Mouse (Mus musculus): Measurements from ENCODE around the gene Fcho1. TPM values are rescaled to one million over a fixed set of nuclear protein-coding genes. Genes with fewer than 3 reads are reported as not detected.
"Not testable (repeated sequence)": the region's sequence is repeated elsewhere in the genome, so short reads cannot be mapped to it uniquely, and the experiment has no call there.

Gene Fcho1
- polyA plus RNA-seq (2015; fragmentation: Nextera tagmentation; extraction: Ambion mirVana) = 15.3 and 16.7 TPM in 2 replicates

DNA sequence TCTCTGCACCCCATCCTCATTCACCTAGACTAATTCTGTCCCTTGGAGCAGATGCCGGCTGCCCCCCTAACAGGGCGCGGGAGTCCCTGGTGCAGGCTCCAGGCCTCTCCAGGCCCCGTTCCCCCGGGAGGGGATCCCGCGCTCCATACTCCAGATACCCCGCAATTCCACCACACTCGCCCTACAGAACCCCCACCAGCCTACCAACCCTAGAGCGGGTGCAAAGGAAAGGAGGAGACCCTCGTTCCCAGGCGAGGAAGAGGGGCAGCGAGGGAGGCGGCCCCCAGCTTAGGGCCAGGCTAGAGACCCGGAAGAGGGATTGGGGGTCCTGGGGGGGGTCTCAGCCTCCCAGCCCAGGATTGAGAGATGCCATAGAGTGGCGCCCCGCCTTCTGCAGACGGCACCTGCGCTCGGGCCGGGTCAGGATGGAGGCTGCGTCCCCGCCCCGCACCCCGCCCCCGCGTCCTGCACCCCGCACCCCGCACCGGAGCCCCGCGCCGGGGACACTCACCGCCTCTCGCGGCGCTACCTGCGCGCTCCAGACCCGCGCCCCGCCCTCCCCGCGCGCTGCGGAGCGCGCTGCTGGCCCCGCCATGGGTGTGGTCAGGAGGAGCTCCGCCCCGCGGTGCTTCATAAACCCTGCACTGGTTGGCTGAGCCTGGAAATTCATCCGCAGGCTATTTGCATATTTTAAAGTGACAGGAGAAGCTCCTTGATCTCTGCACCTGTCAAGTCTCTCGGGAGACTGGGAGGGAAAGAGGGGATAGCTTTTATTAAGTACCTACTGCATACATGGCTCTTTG lies at the start of gene Fcho1:
Gene Fcho1 (minus strand): TSS at position 595 of the 803 bp plus-strand sequence.
- peak within 1 kb of the TSS; percentile 62 for H3K4me3 ChIP-seq (ENCODE audit: low read depth, low read length)
- peaks cover 12% of the 10 kb centered on the region; the same call in 1 of the 2 replicates for H3K36me3 ChIP-seq (replicated peaks; ENCODE audit: insufficient read depth, low read length)
- peak within 1 kb of the TSS; percentile 70 for H3K9ac ChIP-seq (replicated peaks)
- no peaks in the 10 kb centered on the region for H3K27me3 ChIP-seq (ENCODE audit: insufficient read depth, low read length)
- peak within 1 kb of the TSS; percentile 81 for H3K4me2 ChIP-seq (ENCODE audit: low read depth, low read length)
- ATAC-seq = peak; percentile 82
- DNase-seq = peak; percentile 92
- WGBS (ENCODE audit: insufficient replicate concordance) = under 1% methylated on average over 51 of the region's 54 CpGs
- no peak for TF ChIP-seq CTCF (IDR thresholded peaks at IDR 0.05; ENCODE audit: low read depth)
- no peak for TF ChIP-seq EP300 (IDR thresholded peaks at IDR 0.05; ENCODE audit: low read depth)
- H3K27ac ChIP-seq (ENCODE audit: low read depth) = peak within 1 kb of the TSS; percentile 82; the same call in 1 of the 2 replicates
- H3K9me3 ChIP-seq (ENCODE audit: low read length) = no peaks in the 10 kb centered on the region
- peaks cover 47% of the 10 kb centered on the region for H3K4me1 ChIP-seq (ENCODE audit: insufficient read depth)

DNA sequence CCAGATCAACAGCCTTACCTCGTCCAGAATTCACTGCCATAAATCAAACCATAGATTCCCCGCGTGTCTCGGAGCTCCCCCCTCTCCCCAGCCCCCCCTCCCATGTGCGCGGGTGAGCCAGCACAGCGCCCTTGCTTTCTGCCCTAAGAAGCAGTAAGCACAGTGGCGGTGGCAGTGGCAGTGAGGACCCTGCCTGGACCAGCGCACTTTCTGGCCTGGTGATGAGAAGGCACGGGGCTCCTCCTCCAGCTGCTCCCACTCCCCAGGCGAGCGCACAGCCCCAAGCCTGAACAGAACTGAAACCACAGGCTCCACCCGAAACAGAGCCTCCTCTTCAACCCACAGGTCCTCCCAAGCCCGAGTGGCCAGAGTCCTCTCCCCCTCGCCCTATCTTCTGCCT lies 45.8 kb upstream of the Fcho1 start:
- DNase-seq = no peak
- WGBS (ENCODE audit: insufficient replicate concordance) = 82% methylated on average over 15 of the region's 15 CpGs
- no peak overlapping the region for H3K4me2 ChIP-seq (ENCODE audit: low read depth, low read length)
- no peaks in the 10 kb centered on the region for H3K27me3 ChIP-seq (ENCODE audit: insufficient read depth, low read length)
- peaks cover 9% of the 10 kb centered on the region; the same call in 1 of the 2 replicates for H3K9me3 ChIP-seq (ENCODE audit: low read length)
- no peak overlapping the region for H3K4me3 ChIP-seq (ENCODE audit: low read depth, low read length)
- no peaks in the 10 kb centered on the region for H3K4me1 ChIP-seq (ENCODE audit: insufficient read depth)
- no peaks in the 10 kb centered on the region for H3K36me3 ChIP-seq (replicated peaks; ENCODE audit: insufficient read depth, low read length)
- H3K27ac ChIP-seq (ENCODE audit: low read depth) = no peak overlapping the region
- TF ChIP-seq EP300 (IDR thresholded peaks at IDR 0.05; ENCODE audit: low read depth) (no peak), CTCF (IDR thresholded peaks at IDR 0.05; ENCODE audit: low read depth) (no peak)
- no peak overlapping the region for H3K9ac ChIP-seq (replicated peaks)
- no peak for ATAC-seq

GRCm38 (mm10) chr8:71758816-71759215 lies 33.3 kb upstream of the Fcho1 start:
- Histone ChIP-seq H3K36me3 (replicated peaks; ENCODE audit: insufficient read depth, low read length) (no peaks in the 10 kb centered on the region), H3K27me3 (ENCODE audit: insufficient read depth, low read length) (no peaks in the 10 kb centered on the region), H3K4me2 (ENCODE audit: low read depth, low read length) (no peak overlapping the region), H3K4me3 (ENCODE audit: low read depth, low read length) (no peak overlapping the region), H3K4me1 (ENCODE audit: insufficient read depth) (no peaks in the 10 kb centered on the region), H3K9ac (replicated peaks) (no peak overlapping the region), H3K9me3 (ENCODE audit: low read length) (no peaks in the 10 kb centered on the region), H3K27ac (ENCODE audit: low read depth) (no peak overlapping the region)
- 80% methylated on average over 3 of the region's 3 CpGs for WGBS (ENCODE audit: insufficient replicate concordance)
- ATAC-seq = no peak
- no peak for DNase-seq
- TF ChIP-seq EP300 (IDR thresholded peaks at IDR 0.05; ENCODE audit: low read depth) (no peak), CTCF (IDR thresholded peaks at IDR 0.05; ENCODE audit: low read depth) (no peak)

- not testable (repeated sequence) for H3K27me3 ChIP-seq (ENCODE audit: insufficient read depth, low read length); H3K4me3 ChIP-seq (ENCODE audit: low read depth, low read length); H3K9ac ChIP-seq (replicated peaks); H3K4me2 ChIP-seq (ENCODE audit: low read depth, low read length); H3K4me1 ChIP-seq (ENCODE audit: insufficient read depth); H3K9me3 ChIP-seq (ENCODE audit: low read length); DNase-seq; H3K27ac ChIP-seq (ENCODE audit: low read depth); H3K36me3 ChIP-seq (replicated peaks; ENCODE audit: insufficient read depth, low read length); ATAC-seq
- WGBS (ENCODE audit: insufficient replicate concordance) = 61% methylated on average over 7 of the region's 7 CpGs
These were observed 27.5 kb upstream of the Fcho1 start for GRCm38 (mm10) chr8:71752881-71753552.

- not testable (repeated sequence) for ATAC-seq; H3K9me3 ChIP-seq (ENCODE audit: low read length); H3K4me1 ChIP-seq (ENCODE audit: insufficient read depth); H3K36me3 ChIP-seq (replicated peaks; ENCODE audit: insufficient read depth, low read length); H3K27ac ChIP-seq (ENCODE audit: low read depth); DNase-seq; H3K9ac ChIP-seq (replicated peaks); H3K4me3 ChIP-seq (ENCODE audit: low read depth, low read length); H3K4me2 ChIP-seq (ENCODE audit: low read depth, low read length); H3K27me3 ChIP-seq (ENCODE audit: insufficient read depth, low read length)
These were observed 26.7 kb upstream of the Fcho1 start for GRCm38 (mm10) chr8:71752263-71752662.

GRCm38 (mm10) chr8:71751337-71751886 lies 25.9 kb upstream of the Fcho1 start:
- WGBS (ENCODE audit: insufficient replicate concordance) = 59% methylated on average over 2 of the region's 2 CpGs
- not testable (repeated sequence) for H3K9ac ChIP-seq (replicated peaks); H3K4me1 ChIP-seq (ENCODE audit: insufficient read depth); ATAC-seq; H3K4me3 ChIP-seq (ENCODE audit: low read depth, low read length); H3K36me3 ChIP-seq (replicated peaks; ENCODE audit: insufficient read depth, low read length); H3K27ac ChIP-seq (ENCODE audit: low read depth); H3K4me2 ChIP-seq (ENCODE audit: low read depth, low read length); H3K9me3 ChIP-seq (ENCODE audit: low read length); H3K27me3 ChIP-seq (ENCODE audit: insufficient read depth, low read length)
- peak; percentile 40 for DNase-seq
- TF ChIP-seq CTCF (IDR thresholded peaks at IDR 0.05; ENCODE audit: low read depth) = peak; percentile 57

- not testable (repeated sequence) for DNase-seq; H3K27ac ChIP-seq (ENCODE audit: low read depth); H3K9ac ChIP-seq (replicated peaks); H3K4me2 ChIP-seq (ENCODE audit: low read depth, low read length); H3K4me3 ChIP-seq (ENCODE audit: low read depth, low read length); H3K36me3 ChIP-seq (replicated peaks; ENCODE audit: insufficient read depth, low read length); H3K4me1 ChIP-seq (ENCODE audit: insufficient read depth); H3K27me3 ChIP-seq (ENCODE audit: insufficient read depth, low read length); H3K9me3 ChIP-seq (ENCODE audit: low read length); ATAC-seq
- WGBS (ENCODE audit: insufficient replicate concordance) = 79% methylated on average over 6 of the region's 6 CpGs
These were observed 24.0 kb upstream of the Fcho1 start for GRCm38 (mm10) chr8:71749321-71750075.

GRCm38 (mm10) chr8:71747082-71747481 lies 21.6 kb upstream of the Fcho1 start:
- H3K9me3 ChIP-seq (ENCODE audit: low read length); H3K9ac ChIP-seq (replicated peaks); H3K36me3 ChIP-seq (replicated peaks; ENCODE audit: insufficient read depth, low read length); H3K4me1 ChIP-seq (ENCODE audit: insufficient read depth); H3K4me2 ChIP-seq (ENCODE audit: low read depth, low read length); ATAC-seq; H3K4me3 ChIP-seq (ENCODE audit: low read depth, low read length); DNase-seq; H3K27me3 ChIP-seq (ENCODE audit: insufficient read depth, low read length); H3K27ac ChIP-seq (ENCODE audit: low read depth): not testable (repeated sequence)
